Comparison of ENCODE assay signal across 8 mouse cellular contexts in the genomic region with DNA sequence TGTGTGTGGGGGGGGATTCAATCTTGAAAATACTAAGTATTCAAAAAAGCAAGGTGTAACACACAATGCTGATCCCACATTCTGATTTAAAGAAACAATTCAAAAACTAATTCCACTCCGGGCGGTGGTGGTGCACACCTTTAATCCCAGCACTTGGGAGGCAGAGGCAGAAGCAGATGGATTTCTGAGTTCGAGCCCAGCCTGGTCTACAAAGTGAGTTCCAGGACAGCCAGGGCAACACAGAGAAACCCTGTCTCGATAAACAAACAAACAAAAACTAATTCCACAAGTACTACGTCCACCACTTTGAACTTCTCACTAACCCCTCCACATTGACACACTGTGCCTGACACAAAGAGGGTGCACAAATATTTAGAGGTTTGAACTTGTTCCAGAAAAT. TPM values are rescaled to one million over a fixed set of nuclear protein-coding genes. Genes with fewer than 3 reads are reported as not detected.
DNase-seq lines count a peak whose midpoint lies in the region; ATAC-seq and TF ChIP-seq lines count a peak whose summit lies in the region.

No protein-coding gene starts in this region.

- no peak for TF ChIP-seq CTCF in left cerebral cortex, adult 2 months (IDR thresholded peaks at IDR 0.05)

- H3K36me3 ChIP-seq in limb, embryonic 13.5 days = peaks cover 35% of the 10 kb centered on the region
- peaks cover 8% of the 10 kb centered on the region for H3K36me3 ChIP-seq in myocyte (ENCODE audit: control insufficient read depth, insufficient read depth)

- peak; percentile 91 for DNase-seq in heart, adult 11 months
- DNase-seq in heart, postnatal 4 days = no peak
- no peak for DNase-seq in left cerebral cortex, adult 2 months (ENCODE audit: extremely low spot score in 1 of 2, low spot score in 2 of 2)
- DNase-seq in left cerebral cortex, adult 18-20 months (ENCODE audit: low spot score in 2 of 2) = no peak
- DNase-seq in left cerebral cortex, postnatal 25 days (ENCODE audit: low spot score in 2 of 2) = no peak
- DNase-seq in adrenal gland, postnatal 14 days = no peak

- no peak overlapping the region for H3K4me3 ChIP-seq in left cerebral cortex, adult 2 months
- no peak overlapping the region for H3K4me3 ChIP-seq in limb, embryonic 13.5 days
- no peak overlapping the region for H3K4me3 ChIP-seq in myocyte

- no peak for TF ChIP-seq POLR2A in myocyte (IDR thresholded peaks at IDR 0.05; ENCODE audit: insufficient read length, low read depth)

- no peak overlapping the region for H3ac ChIP-seq in myocyte (ENCODE audit: control insufficient read depth, insufficient read length)

- ATAC-seq in limb, embryonic 13.5 days (ENCODE audit: low FRiP score, low read depth) = no peak

- H3K9me3 ChIP-seq in limb, embryonic 13.5 days = no peaks in the 10 kb centered on the region

- H3K4me1 ChIP-seq in limb, embryonic 13.5 days = peaks cover 39% of the 10 kb centered on the region

- H3K79me2 ChIP-seq in myocyte (ENCODE audit: control insufficient read depth, insufficient read depth) = peaks cover 86% of the 10 kb centered on the region

- WGBS in limb, embryonic 13.5 days = 81% methylated on average over 5 of the region's 5 CpGs

- H3K27me3 ChIP-seq in limb, embryonic 13.5 days = no peaks in the 10 kb centered on the region
- no peaks in the 10 kb centered on the region for H3K27me3 ChIP-seq in myocyte (ENCODE audit: control insufficient read depth, insufficient read depth, insufficient read length)

- peak overlapping the region; percentile 76; the same call in 1 of the 2 replicates for H3K4me2 ChIP-seq in limb, embryonic 13.5 days (replicated peaks)
- peak overlapping the region; percentile 95 for H3K4me2 ChIP-seq in myocyte (ENCODE audit: low read depth)

- H3K9ac ChIP-seq in limb, embryonic 13.5 days = no peak overlapping the region

- H3K27ac ChIP-seq in left cerebral cortex, adult 2 months = peak overlapping the region; percentile 78
- no peak overlapping the region for H3K27ac ChIP-seq in limb, embryonic 13.5 days

- intact Hi-C loops in left cerebral cortex, adult 2 months (cut with DNase I) = loop anchor here (10.0 kb wide), 1 partner anchor 695 kb away; a partner anchor contains a TSS
- intact Hi-C loops in left cerebral cortex, postnatal 25 days (cut with DNase I) = no loop called here

TF ChIP-seq in myocyte, 11 proteins besides CTCF, POLR2A, EP300 and RAD21:
- no peak for TF ChIP-seq MAX (IDR thresholded peaks at IDR 0.05; ENCODE audit: low read depth)
- no peak for TF ChIP-seq MYOD1 (IDR thresholded peaks at IDR 0.05; ENCODE audit: control insufficient read depth in 1 of 3, insufficient read length in 2 of 3, low read depth in 2 of 3)
- TF ChIP-seq CEBPB (IDR thresholded peaks at IDR 0.05; ENCODE audit: insufficient read depth, poor library complexity, severe bottlenecking) = no peak
- no peak for TF ChIP-seq MYOG (IDR thresholded peaks at IDR 0.05; ENCODE audit: control insufficient read depth in 1 of 3, insufficient read depth in 1 of 3, insufficient read length in 2 of 3, low read depth in 2 of 3)
- TF ChIP-seq REST (IDR thresholded peaks at IDR 0.05; ENCODE audit: insufficient read depth, insufficient read length) = no peak

RNA-seq across cellular contexts. Expression of a gene that starts 4.7 kb away (rescaled TPM):
- total RNA-seq in heart, postnatal 4 days (2021) = 10 to 100 TPM; 77.0 to 77.5 TPM
- total RNA-seq in left cerebral cortex, adult 2 months (2021) = 10 to 100 TPM; 90.5 to 92.1 TPM
- 10 to 100 TPM; 88.6 to 92.2 TPM for total RNA-seq in left cerebral cortex, adult 18-20 months (2021)
- 43.6 and 45.9 TPM in 2 replicates for polyA plus RNA-seq in limb, embryonic 13.5 days (2015; fragmentation: Nextera tagmentation; extraction: Ambion mirVana)
- 33.5 TPM for polyA plus RNA-seq in myocyte (2012; fragmentation: generic; extraction: Trizol)
- total RNA-seq in left cerebral cortex, postnatal 25 days (2021) = 10 to 100 TPM; 90.5 to 94.2 TPM
- total RNA-seq in adrenal gland, postnatal 14 days (2021) = 116 and 124 TPM in 2 replicates
